Mouse (Mus musculus) forebrain, embryonic 11.5 days (tissue): ENCODE results near the gene Adk. TPM values are rescaled to one million over a fixed set of nuclear protein-coding genes. Genes with fewer than 3 reads are reported as not detected.

Experiments
- ATAC-seq: fragments of 200-750 bp; cut with Nextera tagmentation; replicated peaks from 2 replicates; pipeline ENCODE4 v1.8.0; 2017; ENCODE audit warnings: moderate TSS enrichment; ENCODE audit not compliant: low FRiP score
- DNase-seq: peaks from one replicate; pipeline ENCODE4 v3.0.0-alpha.2; 2017; ENCODE audit warnings: low spot score
- H3K27ac ChIP-seq: fragments of 300-500 bp; sonication (generic); 2 replicates; pipeline ENCODE4 v1.5.1; 2014; ENCODE audit warnings: low read depth, low read length
- H3K27me3 ChIP-seq: fragments of 300-500 bp; sonication (generic); 2 replicates; pipeline ENCODE4 v1.6.1; 2014; ENCODE audit warnings: mild to moderate bottlenecking, low read length, mixed read lengths; ENCODE audit not compliant: control insufficient read depth, insufficient read depth
- H3K36me3 ChIP-seq: fragments of 300-500 bp; sonication (generic); 2 replicates; pipeline ENCODE4 v1.6.1; 2014; ENCODE audit warnings: mild to moderate bottlenecking, low read length, moderate library complexity, mixed read lengths; ENCODE audit not compliant: control insufficient read depth, insufficient read depth
- H3K4me1 ChIP-seq: fragments of 300-500 bp; sonication (generic); replicated peaks from 2 replicates; pipeline ENCODE4 v1.6.1; 2014; ENCODE audit warnings: low read length, mixed read lengths; ENCODE audit not compliant: control insufficient read depth, insufficient read depth
- H3K4me2 ChIP-seq: fragments of 300-500 bp; sonication (generic); 2 replicates; pipeline ENCODE4 v1.6.1; 2014; ENCODE audit warnings: low read depth, mild to moderate bottlenecking, low read length, moderate library complexity, mixed read lengths; ENCODE audit not compliant: severe bottlenecking
- H3K4me3 ChIP-seq: fragments of 300-500 bp; sonication (generic); 2 replicates; pipeline ENCODE4 v1.5.1; 2014; ENCODE audit warnings: low read depth, low read length
- H3K9ac ChIP-seq: fragments of 300-500 bp; sonication (generic); 2 replicates; pipeline ENCODE4 v1.6.1; 2014; ENCODE audit warnings: low read length
- H3K9me3 ChIP-seq: fragments of 300-500 bp; sonication (generic); 2 replicates; pipeline ENCODE4 v1.6.1; 2016; ENCODE audit warnings: low read length, mixed read lengths; ENCODE audit not compliant: control insufficient read depth
- WGBS: fragments of 180-500 bp; shearing (Covaris S2); extraction: QIAGEN DNeasy Blood & Tissue Kit; methylation state at CpG from one replicate; pipeline ENCODE4 v1.1.7; 2014; 5-methylcytosine and 5-hydroxymethylcytosine counted together
- polyA plus RNA-seq: library from polyadenylated mRNA; unstranded; fragments of >200 nt; fragmentation: Nextera tagmentation; extraction: Ambion mirVana; gene quantifications from 2 replicates; pipeline ENCODE4 v1.2.1, GENCODE M21; 2014

Gene Adk
- polyA plus RNA-seq, 1 experiment from 2014 or later = 138 TPM

DNA sequence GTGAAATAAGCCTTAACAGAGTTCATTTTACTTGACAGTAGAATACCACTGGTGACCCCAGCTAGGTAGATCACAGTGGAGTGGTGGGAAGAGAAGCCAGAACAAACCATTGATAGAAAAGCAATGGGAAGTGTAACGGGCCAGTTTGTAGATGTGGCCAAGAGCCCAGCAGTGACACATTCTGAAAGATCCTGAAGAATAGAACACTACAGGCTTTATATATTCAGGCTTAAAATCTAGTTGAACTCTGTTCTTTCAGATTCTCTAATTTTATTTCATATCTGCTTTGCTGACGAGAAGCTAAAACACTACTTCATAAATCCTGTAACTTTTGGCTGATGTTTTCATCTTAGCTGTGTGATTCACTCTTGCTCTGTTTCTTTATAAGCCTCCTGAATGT, 48.5 kb downstream of the Adk start:
- Histone ChIP-seq H3K9me3 (no peaks in the 10 kb centered on the region), H3K27ac (no peak overlapping the region), H3K4me3 (no peak overlapping the region), H3K4me1 (no peaks in the 10 kb centered on the region), H3K9ac (no peak overlapping the region), H3K36me3 (no peaks in the 10 kb centered on the region), H3K4me2 (no peak overlapping the region), H3K27me3 (no peaks in the 10 kb centered on the region)
- WGBS = 85% methylated on average over 2 of the region's 2 CpGs
- ATAC-seq (no peak), DNase-seq (no peak)

DNA sequence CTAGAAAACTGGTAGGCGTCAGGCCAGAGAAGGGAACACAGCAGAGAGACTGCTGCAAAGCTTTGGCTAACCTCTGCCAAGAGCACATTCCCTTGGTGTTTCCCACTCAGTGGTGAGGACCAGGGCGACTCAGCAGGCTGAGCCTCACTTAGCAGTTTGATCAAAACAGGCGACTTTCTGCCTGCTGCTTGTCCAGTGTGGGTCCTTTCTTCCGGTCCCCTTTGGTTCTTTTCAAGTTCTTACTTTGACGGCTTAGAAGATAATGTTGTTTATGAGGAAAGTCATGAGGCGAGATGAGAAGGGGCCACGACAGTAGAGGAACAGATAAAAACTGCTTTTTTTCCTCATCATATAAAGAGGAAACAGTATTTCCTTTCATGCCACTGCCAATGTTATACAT, 49.2 kb downstream of the Adk start:
- H3K27ac ChIP-seq = no peak overlapping the region
- no peak overlapping the region for H3K4me3 ChIP-seq
- H3K27me3 ChIP-seq = no peaks in the 10 kb centered on the region
- no peaks in the 10 kb centered on the region for H3K4me1 ChIP-seq
- DNase-seq = no peak
- 70% methylated on average over 7 of the region's 7 CpGs for WGBS
- H3K36me3 ChIP-seq = no peaks in the 10 kb centered on the region
- no peak overlapping the region for H3K4me2 ChIP-seq
- H3K9ac ChIP-seq = no peak overlapping the region
- H3K9me3 ChIP-seq = no peaks in the 10 kb centered on the region
- ATAC-seq = no peak

DNA sequence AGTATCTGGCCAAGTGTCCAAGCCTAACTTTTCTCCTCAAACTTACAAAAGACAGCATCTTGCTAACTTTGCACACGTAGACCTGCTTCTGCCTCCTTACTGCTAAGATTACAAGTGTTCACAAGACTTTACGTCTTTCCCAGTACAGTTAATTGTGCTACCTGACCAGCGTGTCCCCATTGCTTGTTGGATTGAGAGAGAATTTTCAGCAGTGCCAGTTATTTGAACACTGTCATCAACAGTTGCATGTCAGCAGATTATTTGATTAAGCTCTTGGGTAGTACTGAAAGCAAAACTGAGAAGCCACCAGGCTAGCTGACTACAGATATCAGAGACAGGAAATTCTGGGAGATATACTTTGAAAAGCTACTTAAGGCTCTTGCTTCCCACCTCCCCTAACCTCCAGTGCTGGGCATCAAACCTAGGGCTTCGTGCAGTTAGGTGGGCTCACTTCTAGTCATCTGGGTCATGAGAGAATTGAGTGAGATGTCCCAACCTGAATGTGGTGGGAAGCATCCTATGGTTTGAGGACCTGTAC, 50.4 kb downstream of the Adk start:
- Histone ChIP-seq H3K36me3 (no peaks in the 10 kb centered on the region), H3K9ac (no peak overlapping the region), H3K27me3 (no peaks in the 10 kb centered on the region), H3K27ac (no peak overlapping the region), H3K4me1 (no peaks in the 10 kb centered on the region), H3K4me2 (no peak overlapping the region), H3K4me3 (no peak overlapping the region), H3K9me3 (no peaks in the 10 kb centered on the region)
- no peak for ATAC-seq
- WGBS = 89% methylated on average over 4 of the region's 4 CpGs
- DNase-seq = no peak

DNA sequence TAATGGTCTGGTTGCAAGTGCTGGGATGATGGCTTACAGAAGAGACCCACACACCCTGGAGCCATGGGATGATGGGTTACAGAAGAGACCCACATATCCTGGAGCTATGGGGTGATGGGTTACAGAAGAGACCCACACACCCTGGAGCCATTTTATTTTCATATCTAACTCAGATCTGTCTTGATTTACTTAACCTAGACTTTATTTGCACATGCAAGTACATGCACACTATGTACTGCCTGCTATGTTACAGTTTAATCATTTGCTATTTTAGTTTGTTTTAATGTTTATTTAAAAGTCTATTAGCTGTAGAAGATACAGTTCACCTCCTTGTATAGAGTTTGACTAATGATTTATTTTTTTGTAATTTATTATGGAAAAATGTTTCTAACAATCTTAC, 52.7 kb downstream of the Adk start:
- DNase-seq = no peak
- no peak overlapping the region for H3K4me3 ChIP-seq
- H3K9me3 ChIP-seq = no peaks in the 10 kb centered on the region
- H3K27ac ChIP-seq = no peak overlapping the region
- no peak for ATAC-seq
- H3K9ac ChIP-seq = no peak overlapping the region
- no peaks in the 10 kb centered on the region for H3K27me3 ChIP-seq
- no peak overlapping the region for H3K4me2 ChIP-seq
- H3K4me1 ChIP-seq = no peaks in the 10 kb centered on the region
- H3K36me3 ChIP-seq = no peaks in the 10 kb centered on the region

DNA sequence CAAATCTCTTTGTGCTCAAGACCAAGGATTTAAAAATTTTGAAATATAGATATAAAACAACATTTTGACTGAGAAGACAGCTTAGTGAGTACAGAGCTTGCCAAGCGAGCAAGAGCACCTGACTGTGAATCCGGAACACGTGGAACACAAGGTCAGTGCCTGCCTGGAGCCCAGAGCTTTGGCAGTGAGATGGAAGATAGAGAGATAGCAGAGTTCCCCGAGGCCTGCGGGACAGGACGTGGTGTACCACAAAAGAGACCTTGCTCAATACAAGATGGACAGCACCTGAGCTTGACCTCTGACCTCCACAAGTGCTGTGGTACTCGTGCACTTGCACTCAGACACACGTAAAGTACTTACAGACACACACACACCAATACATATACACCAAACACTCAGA, 54.2 kb downstream of the Adk start:
- no peak overlapping the region for H3K27ac ChIP-seq
- no peak for ATAC-seq
- WGBS = 91% methylated on average over 8 of the region's 8 CpGs

DNA sequence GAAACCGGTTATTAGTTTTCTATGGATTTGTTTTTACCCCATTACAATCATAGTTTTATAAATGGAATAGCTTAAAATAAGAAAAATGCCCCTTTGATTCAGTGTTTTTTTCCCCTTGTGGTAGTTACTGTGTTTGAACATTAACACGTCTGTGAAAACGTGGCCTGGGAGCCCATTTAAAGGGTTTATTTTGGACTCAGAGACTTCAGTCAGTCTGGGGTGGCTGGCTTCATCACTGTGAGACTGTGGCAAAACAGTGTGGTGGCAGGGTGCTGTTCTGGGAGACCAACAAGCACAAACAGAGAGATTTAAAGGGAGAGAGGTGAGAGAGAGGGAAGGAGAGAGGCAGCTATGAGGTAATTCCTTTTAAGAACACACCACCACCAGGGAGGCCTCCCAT, 55.2 kb downstream of the Adk start:
- Histone ChIP-seq H3K4me1 (no peaks in the 10 kb centered on the region), H3K4me2 (no peak overlapping the region), H3K36me3 (no peaks in the 10 kb centered on the region), H3K27me3 (no peaks in the 10 kb centered on the region), H3K27ac (no peak overlapping the region), H3K9me3 (no peaks in the 10 kb centered on the region), H3K4me3 (no peak overlapping the region), H3K9ac (no peak overlapping the region)
- WGBS = 80% methylated on average over 3 of the region's 3 CpGs
- DNase-seq = no peak
- ATAC-seq = no peak

More for the DNA sequence above, 54.2 kb downstream of the Adk start:
- no peak overlapping the region for H3K4me3 ChIP-seq
- no peaks in the 10 kb centered on the region for H3K27me3 ChIP-seq
- H3K36me3 ChIP-seq = no peaks in the 10 kb centered on the region
- no peaks in the 10 kb centered on the region for H3K4me1 ChIP-seq
- no peak overlapping the region for H3K4me2 ChIP-seq
- no peak overlapping the region for H3K9ac ChIP-seq
- no peak for DNase-seq
- no peaks in the 10 kb centered on the region for H3K9me3 ChIP-seq

DNA sequence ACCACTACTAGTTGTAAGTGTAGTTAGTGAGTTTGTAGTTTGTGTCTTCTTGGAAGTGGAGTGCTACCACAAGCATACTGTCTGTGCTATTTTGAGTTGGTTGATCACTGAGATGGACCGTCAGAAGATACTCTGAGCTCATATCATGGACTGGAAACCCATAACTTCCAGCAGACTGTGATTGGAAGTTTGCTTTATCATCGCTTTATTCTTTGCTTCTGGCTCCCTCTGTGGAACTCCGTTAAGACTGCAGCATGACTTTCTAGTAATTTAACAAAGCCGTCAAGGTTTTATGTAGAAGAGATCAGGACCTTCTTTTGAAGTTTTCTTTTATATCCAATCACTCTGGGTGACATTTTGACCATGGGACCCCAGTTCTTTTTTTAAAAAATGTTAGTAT, 58.1 kb downstream of the Adk start:
- ATAC-seq (no peak), DNase-seq (no peak)
- no peaks in the 10 kb centered on the region for H3K27me3 ChIP-seq
- H3K9me3 ChIP-seq = no peaks in the 10 kb centered on the region
- H3K4me3 ChIP-seq = no peak overlapping the region
- H3K27ac ChIP-seq = no peak overlapping the region
- no peak overlapping the region for H3K4me2 ChIP-seq
- WGBS = 86% methylated on average over 4 of the region's 4 CpGs
- no peaks in the 10 kb centered on the region for H3K4me1 ChIP-seq
- no peaks in the 10 kb centered on the region for H3K36me3 ChIP-seq
- H3K9ac ChIP-seq = no peak overlapping the region

DNA sequence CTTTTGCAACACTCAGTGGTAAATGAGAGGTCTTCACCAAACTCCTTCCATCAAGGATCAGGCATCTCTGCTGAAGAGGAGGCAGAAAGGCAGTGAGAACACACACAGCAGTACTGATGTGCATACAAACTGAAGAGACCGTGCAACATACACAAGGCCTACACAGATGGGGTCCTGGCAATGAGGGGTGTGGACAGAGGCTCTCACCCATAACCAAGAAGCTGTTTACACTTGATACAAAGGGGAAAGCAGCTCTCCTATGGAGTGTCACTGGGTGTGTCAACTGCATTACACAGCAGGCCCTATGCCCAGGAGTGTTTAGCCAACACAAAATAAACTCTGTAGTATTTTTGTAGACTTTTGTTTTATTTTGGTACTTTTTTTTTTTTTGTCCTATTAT, 59.1 kb downstream of the Adk start:
- no peak overlapping the region for H3K4me2 ChIP-seq
- no peak overlapping the region for H3K27ac ChIP-seq
- H3K9me3 ChIP-seq = no peaks in the 10 kb centered on the region
- no peaks in the 10 kb centered on the region for H3K27me3 ChIP-seq
- no peak overlapping the region for H3K9ac ChIP-seq
- no peak for ATAC-seq
- H3K36me3 ChIP-seq = no peaks in the 10 kb centered on the region
- H3K4me3 ChIP-seq = no peak overlapping the region
- WGBS = 94% methylated on average over 1 of the region's 1 CpGs
- no peaks in the 10 kb centered on the region for H3K4me1 ChIP-seq
- no peak for DNase-seq

DNA sequence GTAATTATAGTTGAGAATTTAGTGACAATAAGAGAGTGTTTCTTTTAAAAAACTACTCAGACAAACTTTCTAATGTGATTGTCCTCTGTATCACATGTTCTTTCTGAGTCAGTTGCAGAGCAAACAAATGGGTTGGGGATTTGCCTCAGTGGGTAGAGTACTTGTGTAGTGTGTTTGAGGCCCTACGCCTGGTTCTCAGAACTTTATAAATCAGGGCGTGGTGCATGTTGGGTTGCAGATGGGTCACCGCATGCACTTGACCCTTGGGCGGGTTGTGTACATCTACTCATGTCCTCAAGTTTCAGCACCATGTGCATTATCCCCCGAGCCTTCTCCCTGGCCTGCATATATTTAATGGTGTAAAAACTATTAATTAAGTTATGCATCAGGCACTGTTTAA, 59.8 kb downstream of the Adk start:
- no peak for ATAC-seq
- WGBS = 88% methylated on average over 5 of the region's 5 CpGs

More for the DNA sequence above, 59.8 kb downstream of the Adk start:
- no peak overlapping the region for H3K9ac ChIP-seq
- H3K4me1 ChIP-seq = no peaks in the 10 kb centered on the region
- H3K27me3 ChIP-seq = no peaks in the 10 kb centered on the region
- no peak overlapping the region for H3K4me2 ChIP-seq
- H3K9me3 ChIP-seq = no peaks in the 10 kb centered on the region
- H3K36me3 ChIP-seq = no peaks in the 10 kb centered on the region
- H3K4me3 ChIP-seq = no peak overlapping the region
- DNase-seq = no peak
- no peak overlapping the region for H3K27ac ChIP-seq
